Mouse (Mus musculus) heart, embryonic 12.5 days (tissue): ENCODE measurements around the gene Adamtsl2. TPM values are rescaled to one million over a fixed set of nuclear protein-coding genes. Genes with fewer than 3 reads are reported as not detected.

ENCODE experiments used
- ATAC-seq: fragments of 200-750 bp; cut with Nextera tagmentation; 2 replicates; pipeline ENCODE4 v1.8.0; 2017; ENCODE audit warnings: moderate TSS enrichment, moderate library complexity; ENCODE audit not compliant: insufficient number of reproducible peaks, low FRiP score
- H3K27ac ChIP-seq: fragments of 300-500 bp; sonication (generic); 2 replicates; pipeline ENCODE4 v1.5.1; 2016; ENCODE audit warnings: mild to moderate bottlenecking, moderate library complexity; ENCODE audit not compliant: poor library complexity, severe bottlenecking
- H3K27me3 ChIP-seq: fragments of 300-500 bp; sonication (generic); replicated peaks from 2 replicates; pipeline ENCODE4 v1.6.1; 2016; ENCODE audit warnings: mild to moderate bottlenecking, moderate library complexity
- H3K36me3 ChIP-seq: fragments of 300-500 bp; sonication (generic); 2 replicates; pipeline ENCODE4 v1.6.1; 2016; ENCODE audit warnings: mild to moderate bottlenecking, moderate library complexity
- H3K4me1 ChIP-seq: fragments of 300-500 bp; sonication (generic); replicated peaks from 2 replicates; pipeline ENCODE4 v1.6.1; 2016; ENCODE audit warnings: mild to moderate bottlenecking
- H3K4me2 ChIP-seq: fragments of 300-500 bp; sonication (generic); 2 replicates; pipeline ENCODE4 v1.6.1; 2016; ENCODE audit warnings: mild to moderate bottlenecking, moderate library complexity
- H3K4me3 ChIP-seq: fragments of 300-500 bp; sonication (generic); 2 replicates; pipeline ENCODE4 v1.5.1; 2016; ENCODE audit warnings: mild to moderate bottlenecking
- H3K9ac ChIP-seq: fragments of 300-500 bp; sonication (generic); 2 replicates; pipeline ENCODE4 v1.6.1; 2016; ENCODE audit warnings: mild to moderate bottlenecking, moderate library complexity
- H3K9me3 ChIP-seq: fragments of 300-500 bp; sonication (generic); replicated peaks from 2 replicates; pipeline ENCODE4 v1.6.1; 2016; ENCODE audit warnings: mild to moderate bottlenecking, moderate library complexity
- WGBS: fragments of 180-500 bp; shearing (Covaris S2); methylation state at CpG from one replicate; pipeline ENCODE4 v1.1.7; 2016; 5-methylcytosine and 5-hydroxymethylcytosine counted together
- polyA plus RNA-seq: library from polyadenylated mRNA; unstranded; fragments of >200 nt; fragmentation: Nextera tagmentation; extraction: Ambion mirVana; gene quantifications from 2 replicates; pipeline ENCODE4 v1.2.1, GENCODE M21; 2016

Adamtsl2 gene
- polyA plus RNA-seq, 1 experiment from 2014 or later: 12.2 TPM

DNA sequence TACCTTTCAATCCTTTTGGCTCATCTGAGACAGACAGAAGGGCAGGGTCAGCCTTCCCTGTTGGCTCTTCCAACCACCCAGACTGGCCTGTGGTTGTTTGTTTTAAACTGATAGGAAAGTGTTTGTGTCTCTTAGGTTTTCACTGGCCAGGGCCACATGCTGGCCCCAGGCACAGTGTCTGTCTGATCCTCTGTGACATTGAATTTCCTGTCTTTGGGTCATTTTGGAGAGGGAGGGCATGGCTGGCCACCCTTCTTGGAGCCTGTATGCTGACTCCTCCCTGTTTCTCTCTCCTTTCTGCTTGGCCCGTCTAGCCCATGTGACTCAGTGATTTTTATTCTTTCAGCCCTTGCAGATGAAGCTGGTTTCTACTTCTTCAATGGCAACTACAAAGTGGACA lies 10.1 kb downstream of the Adamtsl2 start:
- Histone ChIP-seq H3K27me3 (no peaks in the 10 kb centered on the region), H3K9me3 (no peaks in the 10 kb centered on the region), H3K4me3 (no peak overlapping the region), H3K9ac (no peak overlapping the region), H3K27ac (no peak overlapping the region), H3K4me1 (peaks cover 51% of the 10 kb centered on the region), H3K4me2 (no peak overlapping the region), H3K36me3 (peaks cover 5% of the 10 kb centered on the region; the same call in 1 of the 2 replicates)
- no peak for ATAC-seq
- 61% methylated on average over 1 of the region's 1 CpGs for WGBS

DNA sequence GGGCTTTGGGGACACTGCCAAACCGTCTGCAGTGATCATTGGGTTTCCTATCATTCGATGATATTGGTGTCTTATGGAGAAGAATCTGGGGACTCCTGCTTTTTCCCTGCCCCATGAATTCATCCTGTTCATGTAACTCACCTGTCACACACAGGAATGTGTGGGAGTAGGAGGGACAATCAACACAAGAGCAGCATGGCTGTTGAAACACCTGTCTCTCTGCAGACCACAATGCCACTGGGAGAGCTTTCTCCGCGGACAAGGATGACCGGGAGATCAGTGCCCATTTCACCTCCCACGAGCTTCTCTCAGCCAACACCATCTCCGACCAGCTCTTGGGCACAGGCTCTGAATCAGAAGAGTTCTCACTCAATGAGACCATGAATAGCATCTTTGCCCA lies 16.0 kb downstream of the Adamtsl2 start:
- H3K27ac ChIP-seq: peak overlapping the region; percentile 74; the same call in 1 of the 2 replicates

DNA sequence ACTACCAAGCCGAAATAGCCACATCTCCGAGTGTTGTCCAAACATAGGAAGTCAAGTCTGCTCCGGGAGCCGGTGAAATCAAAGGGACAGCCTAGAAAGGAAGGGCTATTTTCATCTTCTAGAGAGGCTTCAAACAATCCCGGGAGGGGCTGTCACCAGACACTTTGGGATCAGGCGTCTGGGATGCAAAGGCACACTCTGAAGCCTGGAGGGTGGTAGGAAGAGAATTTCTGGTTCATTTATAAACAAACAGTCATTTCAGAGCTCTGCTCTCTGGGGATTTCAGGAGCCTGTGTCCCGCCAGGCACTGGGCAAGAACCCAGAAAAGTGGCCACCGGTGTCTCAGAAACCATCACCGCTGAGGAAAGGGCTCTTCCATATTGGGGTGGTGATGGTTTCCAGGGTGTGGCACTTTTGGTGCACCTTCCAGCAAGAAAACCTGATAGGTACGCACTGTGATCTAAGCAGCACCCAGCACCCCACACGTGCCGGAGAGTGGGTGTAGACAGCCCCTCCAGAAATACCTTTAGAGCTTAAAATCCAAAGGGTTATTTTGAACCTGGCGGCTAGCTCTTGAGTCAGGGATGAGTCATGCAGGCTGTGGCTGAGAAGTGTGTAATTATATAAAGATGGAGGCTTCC lies 17.3 kb downstream of the Adamtsl2 start:
- WGBS: 21% methylated on average over 13 of the region's 13 CpGs

More for the DNA sequence above, 16.0 kb downstream of the Adamtsl2 start:
- no peaks in the 10 kb centered on the region for H3K9me3 ChIP-seq
- H3K9ac ChIP-seq: no peak overlapping the region
- no peaks in the 10 kb centered on the region for H3K27me3 ChIP-seq
- H3K4me3 ChIP-seq: no peak overlapping the region
- no peak for ATAC-seq
- peaks cover 38% of the 10 kb centered on the region for H3K4me1 ChIP-seq
- no peaks in the 10 kb centered on the region for H3K36me3 ChIP-seq
- WGBS: 90% methylated on average over 7 of the region's 7 CpGs
- H3K4me2 ChIP-seq: no peak overlapping the region

DNA sequence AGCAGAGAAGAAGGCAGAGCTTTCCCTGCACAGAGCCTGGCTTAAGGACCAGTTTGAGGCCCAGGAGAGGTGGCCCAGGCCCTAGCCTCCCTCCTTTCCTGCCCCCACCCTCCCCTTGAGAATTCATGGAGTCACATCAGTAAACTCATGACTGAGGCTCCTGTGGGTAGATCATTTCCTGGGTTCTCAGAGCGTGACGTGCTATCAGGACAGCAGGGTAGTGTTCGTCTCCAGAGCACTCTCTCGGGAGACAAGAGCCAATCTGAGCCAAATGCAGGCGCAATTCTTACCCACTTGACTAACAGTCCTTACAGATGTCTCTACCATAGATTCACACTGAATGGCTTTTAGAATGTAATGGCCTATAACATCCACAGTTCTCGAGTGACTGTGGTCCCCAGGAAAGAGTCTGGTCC lies 18.1 kb downstream of the Adamtsl2 start:
- no peak overlapping the region for H3K9ac ChIP-seq
- no peaks in the 10 kb centered on the region for H3K27me3 ChIP-seq
- no peaks in the 10 kb centered on the region for H3K9me3 ChIP-seq
- H3K27ac ChIP-seq: peak overlapping the region; percentile 74
- no peak overlapping the region for H3K4me3 ChIP-seq
- no peaks in the 10 kb centered on the region for H3K36me3 ChIP-seq
- H3K4me2 ChIP-seq: no peak overlapping the region
- H3K4me1 ChIP-seq: peaks cover 42% of the 10 kb centered on the region
- no peak for ATAC-seq
- WGBS: 17% methylated on average over 6 of the region's 6 CpGs

More for the DNA sequence above, 17.3 kb downstream of the Adamtsl2 start:
- ATAC-seq: 0 out of 2 replicates have a peak, but pooled peaks have one; percentile 6
- H3K27me3 ChIP-seq: no peaks in the 10 kb centered on the region
- peak overlapping the region; percentile 28; the same call in 1 of the 2 replicates for H3K4me2 ChIP-seq
- peaks cover 42% of the 10 kb centered on the region for H3K4me1 ChIP-seq
- H3K36me3 ChIP-seq: no peaks in the 10 kb centered on the region
- no peak overlapping the region for H3K4me3 ChIP-seq
- no peaks in the 10 kb centered on the region for H3K9me3 ChIP-seq
- H3K9ac ChIP-seq: no peak overlapping the region
- H3K27ac ChIP-seq: peak overlapping the region; percentile 74

DNA sequence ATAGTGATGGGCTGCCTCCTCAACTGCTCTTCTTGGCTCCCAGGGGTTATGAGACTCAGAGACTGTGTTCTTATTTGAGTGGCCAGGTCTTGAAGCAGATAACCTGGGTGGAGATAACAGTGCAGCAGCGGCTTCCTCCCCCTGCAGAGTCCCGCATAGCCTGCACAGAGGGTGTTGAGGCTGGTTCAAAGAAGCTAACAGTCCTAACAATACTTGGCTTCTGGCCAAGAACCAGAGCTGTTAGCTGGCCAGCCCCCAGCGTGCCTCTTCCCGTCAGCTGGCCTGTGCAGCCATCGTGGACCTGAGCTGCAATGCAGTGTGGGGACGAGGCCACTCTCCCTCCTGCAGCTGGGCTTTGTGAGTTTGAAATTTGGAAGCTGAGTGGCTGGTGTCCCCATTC lies 18.6 kb downstream of the Adamtsl2 start:
- Histone ChIP-seq H3K27ac (peak overlapping the region; percentile 74), H3K4me1 (peaks cover 42% of the 10 kb centered on the region), H3K4me2 (no peak overlapping the region), H3K9me3 (no peaks in the 10 kb centered on the region), H3K27me3 (no peaks in the 10 kb centered on the region), H3K4me3 (no peak overlapping the region), H3K36me3 (peaks cover 3% of the 10 kb centered on the region; the same call in 1 of the 2 replicates), H3K9ac (no peak overlapping the region)
- ATAC-seq: peak; percentile 82
- 3% methylated on average over 6 of the region's 6 CpGs for WGBS

DNA sequence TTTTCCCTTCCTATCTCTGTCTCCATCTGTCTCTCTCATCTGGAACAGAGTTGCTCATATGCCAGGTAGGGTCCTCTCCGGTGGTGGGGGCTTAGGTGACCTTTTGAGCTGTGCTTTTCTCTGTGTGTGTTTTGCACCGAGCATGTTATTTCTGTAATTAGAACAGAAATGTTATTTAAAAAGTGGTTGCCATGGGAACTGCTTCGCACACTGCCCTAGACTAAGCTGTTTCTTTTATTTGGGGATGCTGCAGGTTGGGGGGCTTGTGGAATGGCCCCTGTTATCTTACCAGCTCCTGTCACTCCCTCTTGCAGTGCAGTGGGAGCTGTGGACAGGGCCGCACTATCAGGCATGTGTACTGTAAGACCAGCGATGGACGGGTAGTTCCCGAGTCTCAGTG lies 24.4 kb downstream of the Adamtsl2 start:
- peaks cover 11% of the 10 kb centered on the region for H3K36me3 ChIP-seq
- no peak overlapping the region for H3K4me3 ChIP-seq
- WGBS: 47% methylated on average over 7 of the region's 7 CpGs
- no peak overlapping the region for H3K4me2 ChIP-seq
- no peak for ATAC-seq
- no peaks in the 10 kb centered on the region for H3K9me3 ChIP-seq
- H3K9ac ChIP-seq: peak overlapping the region; percentile 11; the same call in 1 of the 2 replicates
- H3K27ac ChIP-seq: no peak overlapping the region
- H3K4me1 ChIP-seq: peaks cover 23% of the 10 kb centered on the region
- H3K27me3 ChIP-seq: peaks cover 24% of the 10 kb centered on the region

DNA sequence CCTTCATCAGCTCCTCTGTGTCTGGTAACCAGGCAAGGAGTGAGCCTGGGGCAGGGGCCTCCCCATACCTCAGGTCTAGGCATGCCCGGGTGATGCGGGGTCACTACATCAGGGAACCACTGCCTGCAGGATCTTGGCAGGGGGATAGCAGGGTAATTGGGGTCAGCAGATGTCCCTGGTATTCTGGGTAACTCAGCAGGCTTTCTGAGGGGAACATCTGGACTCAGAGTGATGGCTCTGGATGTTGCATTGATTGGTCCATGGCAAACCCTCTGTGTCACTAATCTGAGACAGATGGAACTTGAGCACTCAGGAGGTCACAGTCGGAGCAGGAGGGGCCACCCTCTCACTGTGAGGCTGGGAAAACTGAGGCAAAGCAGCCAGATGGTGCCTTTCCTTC lies 27.6 kb downstream of the Adamtsl2 start:
- no peak overlapping the region for H3K4me3 ChIP-seq

DNA sequence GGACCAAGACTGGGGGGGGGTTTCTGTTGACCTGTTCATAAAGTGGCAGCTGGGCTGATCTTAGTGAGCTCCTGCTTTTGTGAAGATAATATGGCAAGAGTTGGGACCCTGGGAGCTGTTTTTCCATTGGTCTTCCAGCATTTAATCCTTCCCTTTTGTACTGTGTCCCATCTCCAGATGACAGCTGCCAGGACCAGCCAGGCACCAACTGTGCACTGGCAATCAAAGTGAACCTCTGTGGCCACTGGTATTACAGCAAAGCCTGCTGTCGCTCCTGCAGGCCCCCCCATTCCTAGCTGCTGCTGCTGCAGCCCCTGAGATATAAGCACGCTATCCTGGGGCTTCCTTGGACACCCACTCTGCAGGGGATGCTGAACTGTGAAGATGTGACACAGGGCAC lies 29.0 kb downstream of the Adamtsl2 start:
- peaks cover 34% of the 10 kb centered on the region for H3K27me3 ChIP-seq
- H3K4me3 ChIP-seq: no peak overlapping the region
- peaks cover 15% of the 10 kb centered on the region for H3K4me1 ChIP-seq
- H3K36me3 ChIP-seq: peaks cover 17% of the 10 kb centered on the region
- ATAC-seq: no peak
- no peak overlapping the region for H3K4me2 ChIP-seq
- 68% methylated on average over 2 of the region's 2 CpGs for WGBS
- no peak overlapping the region for H3K27ac ChIP-seq
- no peak overlapping the region for H3K9ac ChIP-seq
- H3K9me3 ChIP-seq: no peaks in the 10 kb centered on the region

More for the DNA sequence above, 27.6 kb downstream of the Adamtsl2 start:
- no peak overlapping the region for H3K9ac ChIP-seq
- 70% methylated on average over 3 of the region's 3 CpGs for WGBS
- no peak overlapping the region for H3K27ac ChIP-seq
- peaks cover 31% of the 10 kb centered on the region for H3K27me3 ChIP-seq
- H3K9me3 ChIP-seq: no peaks in the 10 kb centered on the region
- no peak for ATAC-seq
- peaks cover 24% of the 10 kb centered on the region for H3K36me3 ChIP-seq
- peaks cover 15% of the 10 kb centered on the region for H3K4me1 ChIP-seq
- H3K4me2 ChIP-seq: no peak overlapping the region

DNA sequence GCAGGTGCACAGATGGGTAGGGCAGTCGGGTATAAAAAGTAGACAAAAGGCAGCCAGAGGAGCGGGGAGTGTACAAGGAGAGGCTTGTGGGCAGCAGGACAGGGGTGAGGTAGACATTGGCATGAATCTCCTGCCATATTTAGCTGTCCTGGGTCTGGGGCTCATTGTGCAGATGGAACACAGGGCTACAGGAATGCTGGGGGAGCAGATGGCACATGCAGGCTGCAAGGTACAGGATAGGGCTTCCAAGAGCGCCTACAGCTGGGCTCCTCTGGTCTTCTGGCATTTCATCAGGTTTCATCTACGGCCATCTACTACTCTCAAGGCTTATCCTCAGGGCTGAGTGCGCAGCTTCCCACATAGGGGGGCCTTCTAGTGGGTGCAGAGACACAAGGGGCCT lies 29.9 kb downstream of the Adamtsl2 start:
- H3K4me1 ChIP-seq: peaks cover 8% of the 10 kb centered on the region
- H3K4me3 ChIP-seq: no peak overlapping the region
- WGBS: 85% methylated on average over 5 of the region's 5 CpGs
- H3K9ac ChIP-seq: no peak overlapping the region
- ATAC-seq: no peak
- H3K9me3 ChIP-seq: no peaks in the 10 kb centered on the region
- H3K27me3 ChIP-seq: peaks cover 34% of the 10 kb centered on the region
- H3K36me3 ChIP-seq: peaks cover 17% of the 10 kb centered on the region
- H3K4me2 ChIP-seq: no peak overlapping the region
- no peak overlapping the region for H3K27ac ChIP-seq

DNA sequence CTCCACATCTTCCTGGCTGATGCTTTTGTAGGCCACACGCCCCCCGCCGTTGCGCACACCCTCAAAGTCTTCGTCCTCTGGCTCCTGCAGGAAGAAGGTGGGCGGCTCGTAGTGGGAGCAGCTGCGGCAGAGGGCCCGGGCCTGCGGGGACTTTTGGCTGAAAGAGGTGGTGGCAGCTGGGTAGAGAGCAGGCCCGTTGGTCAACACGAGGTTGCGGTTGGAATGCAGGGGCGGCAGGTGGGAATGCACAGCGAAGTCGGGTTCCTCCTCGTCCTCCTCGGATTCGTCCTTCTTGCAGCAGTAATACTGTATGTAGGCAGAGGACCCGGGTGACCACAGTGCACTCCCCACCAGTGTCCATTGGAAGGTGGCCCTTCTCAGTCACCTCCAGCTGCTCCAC lies 33.4 kb downstream of the Adamtsl2 start:
- Histone ChIP-seq H3K36me3 (peaks cover 17% of the 10 kb centered on the region), H3K9me3 (no peaks in the 10 kb centered on the region), H3K27me3 (peaks cover 17% of the 10 kb centered on the region; the same call in 1 of the 2 replicates), H3K4me3 (no peak overlapping the region), H3K4me1 (no peaks in the 10 kb centered on the region), H3K27ac (no peak overlapping the region), H3K9ac (no peak overlapping the region), H3K4me2 (no peak overlapping the region)
- no peak for ATAC-seq
- 72% methylated on average over 20 of the region's 20 CpGs for whole genome bisulfite sequencing

DNA sequence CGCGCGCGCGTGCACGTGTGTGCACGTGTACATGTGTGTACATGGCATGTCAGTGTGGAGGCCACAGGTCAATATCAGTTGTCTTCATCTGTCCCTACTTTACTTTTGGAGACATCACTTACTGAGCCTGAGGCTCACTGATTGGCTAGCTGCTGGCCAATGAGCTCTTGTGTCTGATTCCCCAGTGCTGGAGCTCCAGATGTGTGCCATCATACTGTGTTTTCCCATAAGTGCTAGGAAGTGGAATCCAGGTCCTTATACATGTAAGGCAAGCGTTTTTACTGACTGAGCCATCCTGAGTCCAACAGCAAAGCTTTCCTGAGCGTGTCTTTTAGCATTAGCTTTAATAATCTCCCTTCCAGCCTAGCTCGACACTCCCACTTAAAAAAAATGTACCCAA lies 35.0 kb downstream of the Adamtsl2 start:
- H3K27ac ChIP-seq: no peak overlapping the region
- 88% methylated on average over 10 of the region's 10 CpGs for WGBS
- H3K36me3 ChIP-seq: 0 out of 2 replicates have a peak, but pooled peaks cover 7% of the 10 kb centered on the region

More for the DNA sequence above, 35.0 kb downstream of the Adamtsl2 start:
- H3K4me1 ChIP-seq: peaks cover 11% of the 10 kb centered on the region
- ATAC-seq: no peak
- peaks cover 9% of the 10 kb centered on the region; the same call in 1 of the 2 replicates for H3K27me3 ChIP-seq
- H3K9ac ChIP-seq: no peak overlapping the region
- H3K4me3 ChIP-seq: no peak overlapping the region
- no peak overlapping the region for H3K4me2 ChIP-seq
- no peaks in the 10 kb centered on the region for H3K9me3 ChIP-seq
